Mouse (Mus musculus): ENCODE results near the gene Txn2.

The Txn2 gene

GRCm38 (mm10) chr15:77928673-77929331 is at the start of gene Txn2:
TSS of gene Txn2 (minus strand) at chr15:77929006.
- H3K27me3 ChIP-seq (ENCODE audit: insufficient read depth, low read length) = no peaks in the 10 kb centered on the region
- H3K4me3 ChIP-seq (replicated peaks; ENCODE audit: low read length) = peak within 1 kb of the TSS; percentile 93
- no peaks in the 10 kb centered on the region for H3K9me3 ChIP-seq (ENCODE audit: low read length)
- peaks cover 45% of the 10 kb centered on the region for H3K4me1 ChIP-seq (replicated peaks; ENCODE audit: low read depth, low read length)
- H3K36me3 ChIP-seq (ENCODE audit: insufficient read depth, low read length) = peaks cover 39% of the 10 kb centered on the region
- TF ChIP-seq NANOG (IDR thresholded peaks at IDR 0.05; ENCODE audit: borderline replicate concordance, low read length) = no peak
- no peak for TF ChIP-seq POU5F1 (IDR thresholded peaks at IDR 0.05; ENCODE audit: borderline replicate concordance, low read length)
- TF ChIP-seq CTCF (conservative IDR thresholded peaks at IDR 0.05; ENCODE audit: low read length) = no peak

- H3K4me3 ChIP-seq (replicated peaks; ENCODE audit: low read length) = no peak overlapping the region
- peaks cover 8% of the 10 kb centered on the region for H3K4me1 ChIP-seq (replicated peaks; ENCODE audit: low read depth, low read length)
- no peaks in the 10 kb centered on the region for H3K9me3 ChIP-seq (ENCODE audit: low read length)
- no peaks in the 10 kb centered on the region for H3K36me3 ChIP-seq (ENCODE audit: insufficient read depth, low read length)
- peaks cover 4% of the 10 kb centered on the region; the same call in 1 of the 2 replicates for H3K27me3 ChIP-seq (ENCODE audit: insufficient read depth, low read length)
- no peak for TF ChIP-seq POU5F1 (IDR thresholded peaks at IDR 0.05; ENCODE audit: borderline replicate concordance, low read length)
- TF ChIP-seq CTCF (conservative IDR thresholded peaks at IDR 0.05; ENCODE audit: low read length) = no peak
- no peak for TF ChIP-seq NANOG (IDR thresholded peaks at IDR 0.05; ENCODE audit: borderline replicate concordance, low read length)
These were observed 48.9 kb upstream of the Txn2 start for GRCm38 (mm10) chr15:77977663-77978062.

- H3K4me3 ChIP-seq (replicated peaks; ENCODE audit: low read length) = no peak overlapping the region
- peaks cover 23% of the 10 kb centered on the region for H3K4me1 ChIP-seq (replicated peaks; ENCODE audit: low read depth, low read length)
- H3K27me3 ChIP-seq (ENCODE audit: insufficient read depth, low read length) = no peaks in the 10 kb centered on the region
- TF ChIP-seq POU5F1 (IDR thresholded peaks at IDR 0.05; ENCODE audit: borderline replicate concordance, low read length) (no peak), CTCF (conservative IDR thresholded peaks at IDR 0.05; ENCODE audit: low read length) (no peak), NANOG (IDR thresholded peaks at IDR 0.05; ENCODE audit: borderline replicate concordance, low read length) (no peak)
- H3K36me3 ChIP-seq (ENCODE audit: insufficient read depth, low read length) = peaks cover 1% of the 10 kb centered on the region
- no peaks in the 10 kb centered on the region for H3K9me3 ChIP-seq (ENCODE audit: low read length)
These were observed 45.5 kb upstream of the Txn2 start for GRCm38 (mm10) chr15:77974165-77974841.

GRCm38 (mm10) chr15:77970470-77971292 is 41.9 kb upstream of the Txn2 start, which contains the start of gene Eif3d:
TSS of gene Eif3d (minus strand) at chr15:77970813.
- H3K4me1 ChIP-seq (replicated peaks; ENCODE audit: low read depth, low read length) = peaks cover 56% of the 10 kb centered on the region
- H3K9me3 ChIP-seq (ENCODE audit: low read length) = no peaks in the 10 kb centered on the region
- H3K4me3 ChIP-seq (replicated peaks; ENCODE audit: low read length) = peak within 1 kb of the TSS; percentile 99
- H3K36me3 ChIP-seq (ENCODE audit: insufficient read depth, low read length) = peaks cover 38% of the 10 kb centered on the region
- TF ChIP-seq CTCF (conservative IDR thresholded peaks at IDR 0.05; ENCODE audit: low read length) (no peak), POU5F1 (IDR thresholded peaks at IDR 0.05; ENCODE audit: borderline replicate concordance, low read length) (no peak), NANOG (IDR thresholded peaks at IDR 0.05; ENCODE audit: borderline replicate concordance, low read length) (no peak)
- no peaks in the 10 kb centered on the region for H3K27me3 ChIP-seq (ENCODE audit: insufficient read depth, low read length)

- H3K4me1 ChIP-seq (replicated peaks; ENCODE audit: low read depth, low read length) = peaks cover 63% of the 10 kb centered on the region
- no peaks in the 10 kb centered on the region for H3K27me3 ChIP-seq (ENCODE audit: insufficient read depth, low read length)
- no peaks in the 10 kb centered on the region for H3K9me3 ChIP-seq (ENCODE audit: low read length)
- no peak for TF ChIP-seq NANOG (IDR thresholded peaks at IDR 0.05; ENCODE audit: borderline replicate concordance, low read length)
- TF ChIP-seq POU5F1 (IDR thresholded peaks at IDR 0.05; ENCODE audit: borderline replicate concordance, low read length) = no peak
- no peak for TF ChIP-seq CTCF (conservative IDR thresholded peaks at IDR 0.05; ENCODE audit: low read length)
- peak overlapping the region; percentile 99 for H3K4me3 ChIP-seq (replicated peaks; ENCODE audit: low read length)
- H3K36me3 ChIP-seq (ENCODE audit: insufficient read depth, low read length) = peaks cover 44% of the 10 kb centered on the region
These were observed 41.2 kb upstream of the Txn2 start for GRCm38 (mm10) chr15:77969940-77970469.

GRCm38 (mm10) chr15:77965117-77965528 is 36.3 kb upstream of the Txn2 start:
- H3K4me1 ChIP-seq (replicated peaks; ENCODE audit: low read depth, low read length) = peaks cover 79% of the 10 kb centered on the region
- H3K27me3 ChIP-seq (ENCODE audit: insufficient read depth, low read length) = no peaks in the 10 kb centered on the region
- TF ChIP-seq NANOG (IDR thresholded peaks at IDR 0.05; ENCODE audit: borderline replicate concordance, low read length) (no peak), POU5F1 (IDR thresholded peaks at IDR 0.05; ENCODE audit: borderline replicate concordance, low read length) (no peak), CTCF (conservative IDR thresholded peaks at IDR 0.05; ENCODE audit: low read length) (no peak; the same call in 1 of the 2 replicates)
- no peak overlapping the region for H3K4me3 ChIP-seq (replicated peaks; ENCODE audit: low read length)
- no peaks in the 10 kb centered on the region for H3K9me3 ChIP-seq (ENCODE audit: low read length)
- peaks cover 93% of the 10 kb centered on the region for H3K36me3 ChIP-seq (ENCODE audit: insufficient read depth, low read length)

- Histone ChIP-seq H3K9me3 (ENCODE audit: low read length) (no peaks in the 10 kb centered on the region), H3K27me3 (ENCODE audit: insufficient read depth, low read length) (no peaks in the 10 kb centered on the region), H3K36me3 (ENCODE audit: insufficient read depth, low read length) (peaks cover 98% of the 10 kb centered on the region), H3K4me1 (replicated peaks; ENCODE audit: low read depth, low read length) (peaks cover 82% of the 10 kb centered on the region), H3K4me3 (replicated peaks; ENCODE audit: low read length) (no peak overlapping the region)
- no peak for TF ChIP-seq POU5F1 (IDR thresholded peaks at IDR 0.05; ENCODE audit: borderline replicate concordance, low read length)
- no peak for TF ChIP-seq CTCF (conservative IDR thresholded peaks at IDR 0.05; ENCODE audit: low read length)
- TF ChIP-seq NANOG (IDR thresholded peaks at IDR 0.05; ENCODE audit: borderline replicate concordance, low read length) = no peak
These were observed 33.6 kb upstream of the Txn2 start for GRCm38 (mm10) chr15:77962447-77962846.

- peaks cover 81% of the 10 kb centered on the region for H3K36me3 ChIP-seq (ENCODE audit: insufficient read depth, low read length)
- H3K9me3 ChIP-seq (ENCODE audit: low read length) = no peaks in the 10 kb centered on the region
- TF ChIP-seq POU5F1 (IDR thresholded peaks at IDR 0.05; ENCODE audit: borderline replicate concordance, low read length) (no peak), CTCF (conservative IDR thresholded peaks at IDR 0.05; ENCODE audit: low read length) (no peak), NANOG (IDR thresholded peaks at IDR 0.05; ENCODE audit: borderline replicate concordance, low read length) (no peak)
- H3K4me3 ChIP-seq (replicated peaks; ENCODE audit: low read length) = no peak overlapping the region
- peaks cover 81% of the 10 kb centered on the region for H3K4me1 ChIP-seq (replicated peaks; ENCODE audit: low read depth, low read length)
- peaks cover 4% of the 10 kb centered on the region for H3K27me3 ChIP-seq (ENCODE audit: insufficient read depth, low read length)
These were observed 31.9 kb upstream of the Txn2 start for GRCm38 (mm10) chr15:77960693-77961092.
